Mouse (Mus musculus) gastrocnemius, adult 8-10 months (tissue): Measurements from ENCODE around the gene Cd248. TPM values are rescaled to one million over a fixed set of nuclear protein-coding genes. Genes with fewer than 3 reads are reported as not detected.

Experiments
- DNase-seq, 2 experiments: peaks; one replicate each; pipeline ENCODE4 v3.0.0; 2022; ENCODE audit warnings: low spot score in 2 of 2
- total RNA-seq, 4 experiments: library from RNA; stranded (reverse); gene quantifications; 2 replicates each; pipeline ENCODE4 v1.2.4; 2022

Cd248 gene
- total RNA-seq, 4 experiments from 2014 or later = 5.2 to 8.9 (median 7.0) TPM

- DNase-seq = no peak
These were observed 15.6 kb upstream of the Cd248 start for GRCm38 (mm10) chr19:5052166-5052822.

GRCm38 (mm10) chr19:5052853-5053252 lies 15.0 kb upstream of the Cd248 start:
- DNase-seq = no peak

- no peak for DNase-seq
These were observed 14.0 kb upstream of the Cd248 start for GRCm38 (mm10) chr19:5053909-5054308.

GRCm38 (mm10) chr19:5056251-5056650 lies 11.6 kb upstream of the Cd248 start:
- DNase-seq = no peak

- DNase-seq = no peak
These were observed 9.8 kb upstream of the Cd248 start for GRCm38 (mm10) chr19:5057876-5058775.

GRCm38 (mm10) chr19:5058801-5059771 lies 8.8 kb upstream of the Cd248 start:
- no peak for DNase-seq

- DNase-seq = no peak
These were observed 7.2 kb upstream of the Cd248 start for GRCm38 (mm10) chr19:5060365-5061330.

- DNase-seq = no peak
These were observed 5.8 kb upstream of the Cd248 start for GRCm38 (mm10) chr19:5062041-5062440.

GRCm38 (mm10) chr19:5062446-5062845 lies 5.4 kb upstream of the Cd248 start:
- peak in 1 of 2 experiments; percentile 62 for DNase-seq

GRCm38 (mm10) chr19:5065104-5065503 lies 2.8 kb upstream of the Cd248 start:
- DNase-seq = peak in 1 of 2 experiments; percentile 57

- no peak for DNase-seq
These were observed 658 bp upstream of the Cd248 start for GRCm38 (mm10) chr19:5067040-5067799.

- no peak for DNase-seq
These were observed 824 bp downstream of the Cd248 start for GRCm38 (mm10) chr19:5068570-5069234.

GRCm38 (mm10) chr19:5069486-5069885 lies 1.6 kb downstream of the Cd248 start:
- DNase-seq = no peak

- no peak for DNase-seq
These were observed 2.1 kb downstream of the Cd248 start for GRCm38 (mm10) chr19:5069978-5070377.

- DNase-seq = no peak
These were observed 3.2 kb downstream of the Cd248 start for GRCm38 (mm10) chr19:5071077-5071476.

GRCm38 (mm10) chr19:5071545-5072369 lies 3.9 kb downstream of the Cd248 start:
- DNase-seq = peak; percentile 73 to 79

- no peak for DNase-seq
These were observed 4.6 kb downstream of the Cd248 start for GRCm38 (mm10) chr19:5072389-5073019.

GRCm38 (mm10) chr19:5073028-5073427 lies 5.2 kb downstream of the Cd248 start:
- no peak for DNase-seq
